Mouse (Mus musculus) cerebellum, postnatal 36 days (tissue): ENCODE measurements around the gene Macrod1.

Experiments used
- DNase-seq, 2 experiments: peaks; one replicate each; pipeline ENCODE4 v3.0.0; 2021 to 2022; ENCODE audit warnings: mixed read lengths in 2 of 2

Macrod1 gene

GRCm38 (mm10) chr19:7240782-7241690 is 184.4 kb downstream of the Macrod1 start, which contains the start of gene Naa40:
Gene Naa40 (minus strand): TSS chr19:7241183.
- DNase-seq = peak; percentile 91 to 96

DNA sequence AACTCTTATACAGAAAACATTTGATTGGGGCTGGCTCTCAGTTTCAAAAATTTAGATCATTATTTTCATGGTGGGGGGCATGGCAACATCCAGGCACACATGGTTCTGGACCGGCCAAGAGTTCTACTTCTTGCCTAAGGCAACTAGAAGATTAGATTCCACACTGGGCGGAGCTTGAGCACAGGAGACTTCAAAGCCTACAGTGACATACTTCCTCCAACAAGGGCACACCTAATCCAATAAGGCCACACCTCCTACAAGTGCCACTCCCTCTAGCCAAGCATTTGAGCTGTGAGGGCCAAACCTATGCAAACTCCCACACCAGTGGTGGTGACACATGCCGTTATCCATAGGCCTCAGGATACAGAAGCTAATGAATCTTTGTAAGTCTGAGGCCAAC is 189.4 kb downstream of the Macrod1 start:
- no peak for DNase-seq
